Mouse (Mus musculus) spleen, adult 2 months (tissue): Measurements from ENCODE around the gene Chek2.

ENCODE experiments used
- CTCF ChIP-seq: fragments of 200-500 bp; IDR thresholded peaks from 2 replicates; pipeline ENCODE4 v1.5.1; 2011; ENCODE audit warnings: mild to moderate bottlenecking, inconsistent platforms; ENCODE audit not compliant: insufficient read depth, insufficient read length, insufficient replicate concordance; ENCODE audit errors: extremely low read depth
- POLR2A ChIP-seq: fragments of 200-500 bp; IDR thresholded peaks from 2 replicates; pipeline ENCODE4 v1.6.1; 2011; ENCODE audit warnings: low read depth, low read length, inconsistent platforms

DNA sequence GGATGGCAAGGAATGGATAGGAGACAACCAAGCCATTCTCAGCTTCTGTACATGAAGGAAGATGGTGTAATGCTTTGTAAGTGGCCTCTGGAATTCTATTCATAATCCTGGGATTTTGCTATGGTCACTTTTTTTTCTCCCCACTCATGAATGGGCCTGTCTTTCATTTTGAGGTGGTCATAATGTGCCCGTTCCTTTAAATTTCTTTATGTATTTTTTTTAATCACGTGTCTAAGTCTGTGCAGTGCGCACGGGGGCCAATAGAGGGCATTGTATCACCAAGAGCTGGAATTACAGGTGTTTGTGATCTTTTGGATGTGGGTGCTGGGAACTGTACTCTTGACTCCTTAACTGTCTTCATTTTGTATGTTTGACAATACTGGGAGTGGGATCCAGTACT, 686 bp downstream of the Chek2 start:
- no peak for TF ChIP-seq POLR2A
- TF ChIP-seq CTCF, result no peak
